Mouse (Mus musculus): ENCODE results near the gene Cdh4. TPM values are rescaled to one million over a fixed set of nuclear protein-coding genes. Genes with fewer than 3 reads are reported as not detected.

Cdh4 gene
- polyA plus RNA-seq, 1 experiment from 2014 or later, result 2.5 TPM

DNA sequence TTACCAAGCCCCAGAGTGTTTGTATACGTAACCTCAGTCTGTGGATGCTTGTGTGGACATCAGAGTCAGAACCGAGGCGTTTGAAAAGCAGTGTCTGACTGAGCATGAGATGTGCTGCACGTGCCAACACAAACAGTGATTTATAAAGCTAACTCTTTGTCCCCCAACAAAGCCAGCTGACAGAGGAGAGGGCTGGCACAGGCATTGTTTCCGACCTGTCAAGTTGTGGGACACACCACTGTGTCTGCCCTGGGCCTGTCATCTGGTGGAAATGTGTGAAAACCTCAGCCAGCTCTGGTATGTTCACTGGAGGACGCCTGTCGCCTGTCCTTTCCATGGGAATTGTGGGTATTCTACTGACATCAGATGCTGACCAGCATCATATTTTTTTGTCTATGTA is 248.3 kb downstream of the Cdh4 start:
- ATAC-seq (ENCODE audit: insufficient number of reproducible peaks, insufficient read depth, low FRiP score, low read depth), result no peak
- Histone ChIP-seq H3K36me3 (ENCODE audit: control insufficient read depth, insufficient read depth, low read length) (no peaks in the 10 kb centered on the region), H3K27me3 (ENCODE audit: control insufficient read depth, insufficient read depth, low read length) (no peaks in the 10 kb centered on the region), H3K9me3 (ENCODE audit: control insufficient read depth, low read depth, low read length) (no peaks in the 10 kb centered on the region), H3K9ac (replicated peaks; ENCODE audit: low read depth, low read length) (no peak overlapping the region), H3K4me3 (ENCODE audit: low read depth, low read length) (no peak overlapping the region), H3K4me2 (replicated peaks; ENCODE audit: low read depth, low read length) (no peak overlapping the region), H3K27ac (ENCODE audit: low read length) (no peak overlapping the region), H3K4me1 (ENCODE audit: control insufficient read depth, insufficient read depth, low read length) (no peaks in the 10 kb centered on the region)
- WGBS, result 54% methylated on average over 7 of the region's 7 CpGs

DNA sequence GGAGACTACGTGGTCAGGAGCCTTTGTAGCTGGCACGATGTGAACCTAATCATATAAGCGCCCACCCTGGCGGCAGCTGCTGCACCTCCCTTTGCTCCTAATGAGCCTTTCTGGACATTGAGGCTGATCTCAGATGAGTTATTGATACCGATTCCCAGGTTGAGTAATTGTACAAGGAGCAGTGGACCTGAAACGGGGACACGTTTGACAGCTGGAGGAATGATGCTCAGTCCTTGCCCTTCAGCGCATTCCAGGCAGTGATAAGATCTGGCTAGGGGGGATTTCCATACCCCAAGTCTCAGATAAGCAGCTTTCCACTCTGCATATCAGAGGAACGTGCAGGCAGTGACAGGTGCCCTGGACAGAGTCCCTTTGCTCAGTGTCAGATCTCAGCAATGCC is 252.7 kb downstream of the Cdh4 start:
- Histone ChIP-seq H3K4me3 (ENCODE audit: low read depth, low read length) (no peak overlapping the region), H3K27ac (ENCODE audit: low read length) (no peak overlapping the region), H3K9me3 (ENCODE audit: control insufficient read depth, low read depth, low read length) (no peaks in the 10 kb centered on the region), H3K4me2 (replicated peaks; ENCODE audit: low read depth, low read length) (no peak overlapping the region), H3K36me3 (ENCODE audit: control insufficient read depth, insufficient read depth, low read length) (no peaks in the 10 kb centered on the region), H3K27me3 (ENCODE audit: control insufficient read depth, insufficient read depth, low read length) (no peaks in the 10 kb centered on the region), H3K9ac (replicated peaks; ENCODE audit: low read depth, low read length) (no peak overlapping the region), H3K4me1 (ENCODE audit: control insufficient read depth, insufficient read depth, low read length) (no peaks in the 10 kb centered on the region)
- ATAC-seq (ENCODE audit: insufficient number of reproducible peaks, insufficient read depth, low FRiP score, low read depth), result no peak
- 45% methylated on average over 9 of the region's 9 CpGs for WGBS

DNA sequence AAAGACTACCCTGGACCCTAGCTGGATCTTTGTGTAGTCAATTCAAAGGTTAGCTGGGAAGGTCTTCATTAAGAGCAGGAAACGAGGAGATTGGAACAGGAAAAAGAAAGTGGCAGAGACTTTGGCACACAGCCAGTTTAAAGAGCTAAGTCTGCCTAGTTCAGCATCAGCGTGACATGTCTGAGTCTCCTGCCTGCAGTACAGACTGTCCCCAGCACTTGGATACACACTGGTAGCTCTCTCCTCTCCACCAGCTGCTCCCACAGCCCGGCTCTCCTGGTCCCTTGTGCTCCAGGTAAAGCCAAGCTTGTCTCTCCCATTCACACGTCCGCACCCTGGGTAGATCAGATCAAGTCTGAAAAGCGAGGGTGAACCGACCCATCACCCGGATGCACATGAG is 255.4 kb downstream of the Cdh4 start:
- ATAC-seq (ENCODE audit: insufficient number of reproducible peaks, insufficient read depth, low FRiP score, low read depth), result no peak
- no peaks in the 10 kb centered on the region for H3K9me3 ChIP-seq (ENCODE audit: control insufficient read depth, low read depth, low read length)
- WGBS, result 83% methylated on average over 8 of the region's 8 CpGs

DNA sequence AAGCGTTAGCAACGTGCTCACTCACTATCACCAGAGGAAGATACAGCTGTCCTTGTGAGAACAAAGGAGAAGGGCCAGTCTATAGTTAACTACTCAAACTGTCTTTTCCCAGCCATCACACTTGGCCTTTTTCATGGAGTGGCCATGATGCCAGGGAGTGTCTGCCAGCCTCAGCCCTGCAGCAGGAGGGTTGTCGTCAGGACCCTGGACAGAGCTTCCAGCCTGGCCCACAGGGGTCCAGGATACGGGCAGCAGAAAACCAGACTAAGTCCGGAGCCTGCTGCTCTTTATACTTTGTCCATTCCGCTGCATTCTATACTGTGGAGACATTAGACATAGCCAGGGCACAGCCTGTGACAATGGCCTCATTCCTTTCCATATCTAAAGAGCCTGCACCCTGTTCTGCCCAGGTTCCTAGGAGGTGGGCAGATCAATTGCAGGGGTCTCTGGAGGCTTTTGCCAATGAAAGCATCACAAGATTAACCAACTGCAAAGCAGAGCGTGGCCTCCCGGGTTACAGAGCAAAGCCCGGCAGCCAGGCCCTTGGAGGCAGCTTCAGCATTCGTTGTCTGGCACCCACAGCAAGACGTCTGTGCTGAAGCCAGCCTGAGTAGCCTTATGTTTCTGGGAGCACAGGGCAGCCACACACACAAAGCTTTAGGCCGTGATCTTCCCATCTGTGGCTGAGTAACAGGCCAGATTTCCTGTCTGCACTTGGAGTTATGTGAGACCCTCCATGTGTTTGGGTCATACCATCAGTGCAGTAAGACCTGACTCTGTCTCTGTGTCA is 256.2 kb downstream of the Cdh4 start:
- ATAC-seq (ENCODE audit: insufficient number of reproducible peaks, insufficient read depth, low FRiP score, low read depth), result no peak
- H3K4me1 ChIP-seq (ENCODE audit: control insufficient read depth, insufficient read depth, low read length), result no peaks in the 10 kb centered on the region
- no peaks in the 10 kb centered on the region for H3K36me3 ChIP-seq (ENCODE audit: control insufficient read depth, insufficient read depth, low read length)
- H3K4me2 ChIP-seq (replicated peaks; ENCODE audit: low read depth, low read length), result no peak overlapping the region
- no peak overlapping the region for H3K9ac ChIP-seq (replicated peaks; ENCODE audit: low read depth, low read length)
- no peaks in the 10 kb centered on the region for H3K27me3 ChIP-seq (ENCODE audit: control insufficient read depth, insufficient read depth, low read length)
- no peaks in the 10 kb centered on the region for H3K9me3 ChIP-seq (ENCODE audit: control insufficient read depth, low read depth, low read length)
- no peak overlapping the region for H3K27ac ChIP-seq (ENCODE audit: low read length)
- WGBS, result 49% methylated on average over 12 of the region's 12 CpGs
- H3K4me3 ChIP-seq (ENCODE audit: low read depth, low read length), result no peak overlapping the region

More for the DNA sequence above, 255.4 kb downstream of the Cdh4 start:
- H3K4me1 ChIP-seq (ENCODE audit: control insufficient read depth, insufficient read depth, low read length), result no peaks in the 10 kb centered on the region
- H3K4me2 ChIP-seq (replicated peaks; ENCODE audit: low read depth, low read length), result no peak overlapping the region
- no peaks in the 10 kb centered on the region for H3K36me3 ChIP-seq (ENCODE audit: control insufficient read depth, insufficient read depth, low read length)
- no peak overlapping the region for H3K4me3 ChIP-seq (ENCODE audit: low read depth, low read length)
- no peak overlapping the region for H3K27ac ChIP-seq (ENCODE audit: low read length)
- no peaks in the 10 kb centered on the region for H3K27me3 ChIP-seq (ENCODE audit: control insufficient read depth, insufficient read depth, low read length)
- H3K9ac ChIP-seq (replicated peaks; ENCODE audit: low read depth, low read length), result no peak overlapping the region

DNA sequence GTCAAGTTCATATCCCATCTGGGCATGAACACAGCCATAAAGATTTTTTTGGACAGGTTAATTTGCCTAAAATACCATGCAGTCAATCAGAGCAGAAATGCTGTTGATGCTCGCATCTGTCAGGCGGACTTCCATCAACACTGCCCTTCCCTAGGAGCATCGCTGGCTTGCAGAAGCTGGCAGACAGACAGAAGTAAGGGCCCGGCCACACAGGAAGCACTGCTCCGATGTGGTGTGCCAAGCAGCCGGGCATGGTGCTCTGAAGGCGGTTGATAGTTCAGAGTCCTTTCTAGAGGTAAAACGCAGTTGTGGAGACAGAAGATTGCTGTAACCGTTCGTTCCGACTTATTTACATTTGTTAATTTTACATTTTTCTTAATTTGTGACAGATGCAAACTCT is 262.8 kb downstream of the Cdh4 start:
- no peak for ATAC-seq (ENCODE audit: insufficient number of reproducible peaks, insufficient read depth, low FRiP score, low read depth)
- Histone ChIP-seq H3K36me3 (ENCODE audit: control insufficient read depth, insufficient read depth, low read length) (no peaks in the 10 kb centered on the region), H3K9me3 (ENCODE audit: control insufficient read depth, low read depth, low read length) (no peaks in the 10 kb centered on the region), H3K27ac (ENCODE audit: low read length) (no peak overlapping the region), H3K4me2 (replicated peaks; ENCODE audit: low read depth, low read length) (no peak overlapping the region), H3K9ac (replicated peaks; ENCODE audit: low read depth, low read length) (no peak overlapping the region), H3K4me3 (ENCODE audit: low read depth, low read length) (no peak overlapping the region), H3K27me3 (ENCODE audit: control insufficient read depth, insufficient read depth, low read length) (no peaks in the 10 kb centered on the region), H3K4me1 (ENCODE audit: control insufficient read depth, insufficient read depth, low read length) (no peaks in the 10 kb centered on the region)
- 84% methylated on average over 11 of the region's 11 CpGs for WGBS

DNA sequence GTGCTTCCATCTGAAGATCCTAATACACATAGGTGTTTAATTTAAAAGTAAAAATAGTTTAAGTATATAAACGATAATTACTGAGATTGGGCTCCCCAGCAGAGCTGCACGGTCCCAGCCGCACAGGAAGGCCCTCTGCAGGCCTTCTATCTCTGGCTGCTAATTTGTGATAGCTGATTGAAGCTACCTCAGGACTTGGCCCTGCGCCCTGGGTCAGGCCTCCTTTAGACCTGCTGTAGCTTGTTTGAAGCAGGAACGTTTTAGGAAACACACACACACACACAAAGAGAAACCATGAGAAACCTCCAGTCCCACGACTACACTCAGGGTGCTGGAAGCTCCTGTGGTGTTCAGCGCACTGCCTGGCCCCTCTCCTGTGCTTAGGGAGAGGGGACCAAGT is 263.2 kb downstream of the Cdh4 start:
- Histone ChIP-seq H3K36me3 (ENCODE audit: control insufficient read depth, insufficient read depth, low read length) (no peaks in the 10 kb centered on the region), H3K27me3 (ENCODE audit: control insufficient read depth, insufficient read depth, low read length) (no peaks in the 10 kb centered on the region), H3K4me2 (replicated peaks; ENCODE audit: low read depth, low read length) (no peak overlapping the region), H3K9ac (replicated peaks; ENCODE audit: low read depth, low read length) (no peak overlapping the region), H3K4me3 (ENCODE audit: low read depth, low read length) (no peak overlapping the region), H3K27ac (ENCODE audit: low read length) (no peak overlapping the region), H3K9me3 (ENCODE audit: control insufficient read depth, low read depth, low read length) (no peaks in the 10 kb centered on the region), H3K4me1 (ENCODE audit: control insufficient read depth, insufficient read depth, low read length) (no peaks in the 10 kb centered on the region)
- no peak for ATAC-seq (ENCODE audit: insufficient number of reproducible peaks, insufficient read depth, low FRiP score, low read depth)
- 71% methylated on average over 7 of the region's 7 CpGs for WGBS

DNA sequence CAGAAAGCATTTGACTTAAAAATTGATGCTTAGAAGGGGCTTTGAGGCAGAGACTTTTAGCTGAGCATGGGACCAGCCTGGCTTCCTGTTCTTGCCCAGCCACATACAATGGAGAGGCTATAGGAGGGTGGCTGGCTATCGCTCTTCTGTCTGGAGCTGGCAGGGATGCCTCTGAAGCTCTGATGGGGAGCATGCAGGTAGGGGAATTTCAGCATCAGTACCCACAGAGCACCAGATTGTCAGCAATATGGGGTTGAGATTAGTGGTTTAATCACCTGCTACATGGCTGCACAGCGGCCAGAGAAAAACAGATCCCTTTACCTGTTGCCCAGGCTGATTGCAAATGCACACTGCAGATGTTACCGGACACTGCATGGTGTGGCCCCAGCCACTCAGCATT is 264.4 kb downstream of the Cdh4 start:
- Histone ChIP-seq H3K36me3 (ENCODE audit: control insufficient read depth, insufficient read depth, low read length) (no peaks in the 10 kb centered on the region), H3K4me2 (replicated peaks; ENCODE audit: low read depth, low read length) (no peak overlapping the region), H3K4me3 (ENCODE audit: low read depth, low read length) (no peak overlapping the region), H3K9me3 (ENCODE audit: control insufficient read depth, low read depth, low read length) (no peaks in the 10 kb centered on the region), H3K27ac (ENCODE audit: low read length) (no peak overlapping the region), H3K9ac (replicated peaks; ENCODE audit: low read depth, low read length) (no peak overlapping the region), H3K4me1 (ENCODE audit: control insufficient read depth, insufficient read depth, low read length) (no peaks in the 10 kb centered on the region), H3K27me3 (ENCODE audit: control insufficient read depth, insufficient read depth, low read length) (no peaks in the 10 kb centered on the region)
- no peak for ATAC-seq (ENCODE audit: insufficient number of reproducible peaks, insufficient read depth, low FRiP score, low read depth)
- 89% methylated on average over 3 of the region's 3 CpGs for whole genome bisulfite sequencing

DNA sequence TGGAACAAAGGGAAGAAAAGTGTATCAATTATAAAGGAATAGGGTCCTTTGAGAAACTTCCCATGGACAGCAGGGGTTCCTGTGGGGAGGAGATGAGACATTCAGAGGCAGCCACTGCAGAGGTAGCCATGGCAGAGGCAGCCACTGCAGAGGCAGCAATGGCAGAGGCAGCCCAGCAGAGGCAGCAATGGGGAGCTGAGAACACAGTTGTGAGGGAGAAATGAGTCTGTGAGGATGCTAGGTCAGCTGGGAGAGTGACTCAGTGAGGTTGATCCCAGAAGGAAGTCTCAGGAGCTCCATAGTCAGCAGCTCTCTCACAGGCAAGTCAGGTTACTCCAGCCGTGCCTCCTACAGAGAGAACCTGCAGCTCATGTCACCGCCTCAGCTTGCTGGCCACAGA is 266.9 kb downstream of the Cdh4 start:
- Histone ChIP-seq H3K27ac (ENCODE audit: low read length) (no peak overlapping the region), H3K9me3 (ENCODE audit: control insufficient read depth, low read depth, low read length) (no peaks in the 10 kb centered on the region), H3K4me2 (replicated peaks; ENCODE audit: low read depth, low read length) (no peak overlapping the region), H3K4me3 (ENCODE audit: low read depth, low read length) (no peak overlapping the region), H3K27me3 (ENCODE audit: control insufficient read depth, insufficient read depth, low read length) (no peaks in the 10 kb centered on the region), H3K36me3 (ENCODE audit: control insufficient read depth, insufficient read depth, low read length) (no peaks in the 10 kb centered on the region), H3K9ac (replicated peaks; ENCODE audit: low read depth, low read length) (no peak overlapping the region), H3K4me1 (ENCODE audit: control insufficient read depth, insufficient read depth, low read length) (no peaks in the 10 kb centered on the region)
- 87% methylated on average over 2 of the region's 2 CpGs for WGBS
- no peak for ATAC-seq (ENCODE audit: insufficient number of reproducible peaks, insufficient read depth, low FRiP score, low read depth)

DNA sequence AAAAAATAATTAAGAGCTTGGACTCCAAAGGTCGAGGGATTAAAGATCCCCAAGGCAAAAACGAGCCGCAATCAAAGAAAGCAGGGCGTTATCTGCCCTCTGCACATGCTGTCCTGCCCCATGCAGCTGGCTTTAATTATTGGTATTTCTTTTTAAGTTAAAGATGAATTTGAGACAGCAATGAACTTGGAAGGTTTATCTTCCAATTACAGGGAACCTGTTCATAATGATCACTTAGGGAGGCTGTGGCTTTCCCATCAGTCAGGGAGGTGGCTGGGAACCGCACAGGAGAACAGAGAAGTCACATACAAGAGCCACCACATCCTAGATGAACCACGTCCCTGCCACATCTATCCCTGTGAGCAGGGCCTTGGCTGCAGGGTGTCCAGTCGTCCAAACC is 270.5 kb downstream of the Cdh4 start:
- ATAC-seq (ENCODE audit: insufficient number of reproducible peaks, insufficient read depth, low FRiP score, low read depth), result no peak
- Histone ChIP-seq H3K9ac (replicated peaks; ENCODE audit: low read depth, low read length) (no peak overlapping the region), H3K4me1 (ENCODE audit: control insufficient read depth, insufficient read depth, low read length) (no peaks in the 10 kb centered on the region), H3K9me3 (ENCODE audit: control insufficient read depth, low read depth, low read length) (no peaks in the 10 kb centered on the region), H3K27ac (ENCODE audit: low read length) (no peak overlapping the region), H3K27me3 (ENCODE audit: control insufficient read depth, insufficient read depth, low read length) (no peaks in the 10 kb centered on the region), H3K4me3 (ENCODE audit: low read depth, low read length) (no peak overlapping the region), H3K36me3 (ENCODE audit: control insufficient read depth, insufficient read depth, low read length) (no peaks in the 10 kb centered on the region), H3K4me2 (replicated peaks; ENCODE audit: low read depth, low read length) (no peak overlapping the region)
- 79% methylated on average over 7 of the region's 7 CpGs for WGBS

Data from stomach, embryonic 14.5 days (tissue).